8 mouse cellular contexts compared by ENCODE assay signal in the genomic region with DNA sequence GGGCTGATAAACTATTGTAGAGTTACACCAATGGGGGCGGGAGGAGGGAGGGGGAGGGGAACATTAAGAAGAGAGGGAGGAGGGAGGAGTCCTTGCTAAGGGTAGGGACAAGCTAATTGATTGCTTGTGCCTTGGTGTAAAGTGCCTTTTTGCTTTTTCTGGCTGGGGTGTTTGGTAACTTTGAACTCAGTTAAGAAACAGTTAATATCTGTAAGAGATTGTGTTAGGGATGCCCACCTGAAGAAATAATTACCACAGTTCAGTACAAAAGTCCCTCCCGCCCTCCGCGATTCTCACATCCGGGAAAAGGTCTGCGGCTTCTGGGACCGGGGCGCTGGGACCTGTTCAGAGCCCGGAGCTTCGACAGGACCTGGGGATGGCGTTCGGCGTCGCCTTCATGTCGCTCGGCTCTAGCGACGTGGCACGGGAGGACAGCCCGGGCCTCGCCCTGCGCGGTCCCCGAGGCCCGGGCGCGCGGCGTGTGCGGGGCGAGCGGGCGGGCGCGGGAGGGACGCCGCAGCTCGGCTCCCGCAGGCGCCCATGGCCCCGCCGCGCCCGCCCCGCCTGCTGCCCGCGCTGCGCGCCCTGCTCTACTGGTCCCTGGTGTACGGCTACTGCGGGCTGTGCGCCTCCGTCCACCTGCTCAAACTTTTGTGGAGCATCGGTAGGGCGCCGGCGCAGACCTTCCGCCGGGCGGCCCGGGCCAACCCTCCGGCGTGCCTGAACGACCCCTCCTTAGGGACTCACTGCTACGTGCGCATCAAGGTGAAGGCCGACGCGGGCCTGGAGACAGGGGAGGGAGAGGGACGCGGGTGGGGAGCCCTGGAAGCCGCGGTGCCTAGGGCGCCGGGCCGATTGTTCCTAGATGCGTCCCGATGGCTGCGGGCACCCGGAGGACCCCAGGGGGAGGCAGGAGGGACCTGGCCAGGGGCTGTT. TPM values are rescaled to one million over a fixed set of nuclear protein-coding genes. Genes with fewer than 3 reads are reported as not detected.
DNase-seq lines count a peak whose midpoint lies in the region; ATAC-seq and TF ChIP-seq lines count a peak whose summit lies in the region.

No protein-coding gene starts in this region.

- no peak for TF ChIP-seq CTCF in liver, postnatal 0 days (IDR thresholded peaks at IDR 0.05; ENCODE audit: low read depth)

- no peak for TF ChIP-seq EP300 in liver, postnatal 0 days (IDR thresholded peaks at IDR 0.05; ENCODE audit: low read depth)

- H3K9me3 ChIP-seq in megakaryocyte, embryonic 14.5 days = peaks cover 3% of the 10 kb centered on the region; the same call in 1 of the 2 replicates
- H3K9me3 ChIP-seq in forebrain, embryonic 14.5 days (replicated peaks; ENCODE audit: control insufficient read depth, low read length) = no peaks in the 10 kb centered on the region
- no peaks in the 10 kb centered on the region for H3K9me3 ChIP-seq in intestine, embryonic 15.5 days
- H3K9me3 ChIP-seq in liver, postnatal 0 days (ENCODE audit: low read length) = no peaks in the 10 kb centered on the region

- H3K36me3 ChIP-seq in megakaryocyte, embryonic 14.5 days (replicated peaks; ENCODE audit: low read length) = no peaks in the 10 kb centered on the region
- no peaks in the 10 kb centered on the region for H3K36me3 ChIP-seq in forebrain, embryonic 14.5 days (ENCODE audit: control insufficient read depth, insufficient read depth, low read length)
- H3K36me3 ChIP-seq in intestine, embryonic 15.5 days = no peaks in the 10 kb centered on the region
- H3K36me3 ChIP-seq in liver, postnatal 0 days (replicated peaks; ENCODE audit: insufficient read depth, low read length) = no peaks in the 10 kb centered on the region

- H3K4me2 ChIP-seq in forebrain, embryonic 14.5 days (ENCODE audit: low read length) = peak overlapping the region; percentile 95
- H3K4me2 ChIP-seq in intestine, embryonic 15.5 days (replicated peaks) = peak overlapping the region; percentile 99
- H3K4me2 ChIP-seq in liver, postnatal 0 days (ENCODE audit: low read depth, low read length) = peak overlapping the region; percentile 76

- peak; percentile 14 for DNase-seq in c-Kit-positive CD71-positive TER-119-negative erythroid progenitor cells, embryonic 14.5 days (ENCODE audit: low read depth)
- DNase-seq in forebrain, embryonic 14.5 days (ENCODE audit: low spot score) = peak; percentile 39
- DNase-seq in liver, postnatal 0 days = peak; percentile 23
- peak; percentile 59 for DNase-seq in right cerebral cortex, postnatal 25 days
- no peak for DNase-seq in c-Kit-positive CD71-positive TER-119-positive erythroid progenitor cells, embryonic 14.5 days (ENCODE audit: low spot score)

- H3K9ac ChIP-seq in forebrain, embryonic 14.5 days (ENCODE audit: low read length) = peak overlapping the region; percentile 60
- peak overlapping the region; percentile 46; the same call in 1 of the 2 replicates for H3K9ac ChIP-seq in intestine, embryonic 15.5 days
- H3K9ac ChIP-seq in liver, postnatal 0 days (replicated peaks) = peak overlapping the region; percentile 51; the same call in 1 of the 2 replicates

- no peak overlapping the region for H3K27ac ChIP-seq in forebrain, embryonic 14.5 days (ENCODE audit: low read depth, low read length)
- H3K27ac ChIP-seq in intestine, embryonic 15.5 days = no peak overlapping the region
- no peak overlapping the region for H3K27ac ChIP-seq in liver, postnatal 0 days (ENCODE audit: low read depth)

- peaks cover 44% of the 10 kb centered on the region for H3K27me3 ChIP-seq in megakaryocyte, embryonic 14.5 days (replicated peaks)
- peaks cover 25% of the 10 kb centered on the region for H3K27me3 ChIP-seq in forebrain, embryonic 14.5 days (replicated peaks; ENCODE audit: control insufficient read depth, insufficient read depth, low read length)
- H3K27me3 ChIP-seq in intestine, embryonic 15.5 days (replicated peaks) = peaks cover 13% of the 10 kb centered on the region
- peaks cover 37% of the 10 kb centered on the region for H3K27me3 ChIP-seq in liver, postnatal 0 days (ENCODE audit: insufficient read depth, low read length)

- ATAC-seq in megakaryocyte, adult 5-6 weeks (ENCODE audit: poor library complexity, severe bottlenecking) = no peak
- peak; percentile 85 for ATAC-seq in forebrain, embryonic 14.5 days
- ATAC-seq in intestine, embryonic 15.5 days = peak; percentile 80
- peak; percentile 44 for ATAC-seq in liver, postnatal 0 days

- under 1% methylated on average over 71 of the region's 80 CpGs for WGBS in forebrain, embryonic 14.5 days
- WGBS in intestine, embryonic 15.5 days = under 1% methylated on average over 80 of the region's 80 CpGs
- under 1% methylated on average over 63 of the region's 80 CpGs for WGBS in liver, postnatal 0 days (ENCODE audit: insufficient replicate concordance)

- H3K4me1 ChIP-seq in megakaryocyte, embryonic 14.5 days = peaks cover 31% of the 10 kb centered on the region
- H3K4me1 ChIP-seq in forebrain, embryonic 14.5 days (ENCODE audit: control insufficient read depth, insufficient read depth, low read length) = no peaks in the 10 kb centered on the region
- H3K4me1 ChIP-seq in intestine, embryonic 15.5 days (replicated peaks) = no peaks in the 10 kb centered on the region; the same call in 1 of the 2 replicates
- no peaks in the 10 kb centered on the region; the same call in 1 of the 2 replicates for H3K4me1 ChIP-seq in liver, postnatal 0 days (ENCODE audit: insufficient read depth)

- peak overlapping the region; percentile 90 for H3K4me3 ChIP-seq in megakaryocyte, embryonic 14.5 days (replicated peaks)
- H3K4me3 ChIP-seq in forebrain, embryonic 14.5 days (ENCODE audit: low read depth, low read length) = peak overlapping the region; percentile 52
- peak overlapping the region; percentile 56 for H3K4me3 ChIP-seq in intestine, embryonic 15.5 days (replicated peaks)
- peak overlapping the region; percentile 46 for H3K4me3 ChIP-seq in liver, postnatal 0 days (ENCODE audit: low read depth, low read length)

RNA-seq across cellular contexts. Expression of a gene that starts 0.7 kb away (rescaled TPM):
- polyA plus RNA-seq in megakaryocyte, embryonic 14.5 days (2012; ENCODE audit: insufficient read depth, low replicate concordance) = not detected in 2 replicates
- not detected in 2 replicates for total RNA-seq in megakaryocyte, adult 5-6 weeks (2015)
- total RNA-seq in megakaryocyte, adult 5-6 weeks (2017) = not detected in 2 replicates
- 5.5 and 8.4 TPM in 2 replicates for polyA plus RNA-seq in forebrain, embryonic 14.5 days (2014; fragmentation: Nextera tagmentation; extraction: Ambion mirVana)
- polyA plus RNA-seq in intestine, embryonic 15.5 days (2015; fragmentation: Nextera tagmentation; extraction: Ambion mirVana) = 0.44 and 0.81 TPM in 2 replicates
- polyA plus RNA-seq in liver, postnatal 0 days (2015; fragmentation: Nextera tagmentation; extraction: Ambion mirVana) = 0.08 and 0.28 TPM in 2 replicates

RNA-seq across cellular contexts. Expression of a gene that starts 28.1 kb away (rescaled TPM):
- polyA plus RNA-seq in megakaryocyte, embryonic 14.5 days (2012; ENCODE audit: insufficient read depth, low replicate concordance) = not detected in 2 replicates
- not detected in 2 replicates for total RNA-seq in megakaryocyte, adult 5-6 weeks (2015)
- not detected in 2 replicates for total RNA-seq in megakaryocyte, adult 5-6 weeks (2017)
- not detected in 2 replicates for polyA plus RNA-seq in forebrain, embryonic 14.5 days (2014; fragmentation: Nextera tagmentation; extraction: Ambion mirVana)
- not detected in 2 replicates for polyA plus RNA-seq in intestine, embryonic 15.5 days (2015; fragmentation: Nextera tagmentation; extraction: Ambion mirVana)
- not detected in 2 replicates for polyA plus RNA-seq in liver, postnatal 0 days (2015; fragmentation: Nextera tagmentation; extraction: Ambion mirVana)

RNA-seq across cellular contexts. Expression of a gene that starts 34.5 kb away (rescaled TPM):
- 0.10 TPM in 1 of 2 replicates, not detected in the other for polyA plus RNA-seq in megakaryocyte, embryonic 14.5 days (2012; ENCODE audit: insufficient read depth, low replicate concordance)
- total RNA-seq in megakaryocyte, adult 5-6 weeks (2015) = 1.7 and 2.7 TPM in 2 replicates
- 0.99 and 2.0 TPM in 2 replicates for total RNA-seq in megakaryocyte, adult 5-6 weeks (2017)
- 16.2 and 22.1 TPM in 2 replicates for polyA plus RNA-seq in forebrain, embryonic 14.5 days (2014; fragmentation: Nextera tagmentation; extraction: Ambion mirVana)
- polyA plus RNA-seq in intestine, embryonic 15.5 days (2015; fragmentation: Nextera tagmentation; extraction: Ambion mirVana) = 4.0 and 4.1 TPM in 2 replicates
- polyA plus RNA-seq in liver, postnatal 0 days (2015; fragmentation: Nextera tagmentation; extraction: Ambion mirVana) = 1.1 and 1.5 TPM in 2 replicates
